Comparison of ENCODE assay signal across 23 mouse cellular contexts in genomic region chr11:24726331-24726730, GRCm38 (mm10).
DNase-seq lines count a peak whose midpoint lies in the region; ATAC-seq and TF ChIP-seq lines count a peak whose summit lies in the region.
"Had no signal": no experiment of that assay in that cellular context is flagged by ENCODE, and none has a peak within 500 bp of the region (broad histone marks: within the 10 kb centered on the region; RNA-seq: fewer than 3 reads in every experiment).

No protein-coding gene starts in this region.

- TF ChIP-seq CTCF in layer of hippocampus, adult 2 months (conservative IDR thresholded peaks at IDR 0.05): 0 out of 2 replicates have a peak, but pooled peaks have one; percentile 9
- no peak for TF ChIP-seq CTCF in brain, embryonic 14.5 days (IDR thresholded peaks at IDR 0.05; ENCODE audit: borderline replicate concordance, extremely low read depth, insufficient read depth, insufficient read length)

- H3K4me2 ChIP-seq in forebrain, embryonic 14.5 days (ENCODE audit: low read length): no peak overlapping the region
- no peak overlapping the region for H3K4me2 ChIP-seq in forebrain, embryonic 11.5 days (ENCODE audit: low read depth, low read length, severe bottlenecking)
- H3K4me2 ChIP-seq: embryonic facial prominence, embryonic 15.5 days; heart, embryonic 13.5 days; hindbrain, embryonic 12.5 days had no signal

- H3K27me3 ChIP-seq in forebrain, embryonic 14.5 days (replicated peaks; ENCODE audit: control insufficient read depth, insufficient read depth, low read length): no peaks in the 10 kb centered on the region
- H3K27me3 ChIP-seq in forebrain, embryonic 11.5 days (ENCODE audit: control insufficient read depth, insufficient read depth, low read length): no peaks in the 10 kb centered on the region
- H3K27me3 ChIP-seq: CH12.LX; embryonic facial prominence, embryonic 15.5 days; heart, embryonic 13.5 days; hindbrain, embryonic 12.5 days had no signal

- H3K9me3 ChIP-seq in forebrain, embryonic 14.5 days (replicated peaks; ENCODE audit: control insufficient read depth, low read length): no peaks in the 10 kb centered on the region
- no peaks in the 10 kb centered on the region for H3K9me3 ChIP-seq in forebrain, embryonic 11.5 days (ENCODE audit: control insufficient read depth, low read length)
- H3K9me3 ChIP-seq: embryonic facial prominence, embryonic 15.5 days; heart, embryonic 13.5 days; hindbrain, embryonic 12.5 days had no signal

- no peak for ATAC-seq in forebrain, embryonic 14.5 days
- ATAC-seq in forebrain, embryonic 11.5 days (replicated peaks; ENCODE audit: low FRiP score): no peak
- ATAC-seq: activated CD4-positive, CD25-positive, alpha-beta regulatory T cell, adult 4 months; hindbrain, embryonic 16.5 days; inflammation-experienced regulatory T-cells, adult 6 months; intestine, postnatal 0 days; Patski had no signal

- no peaks in the 10 kb centered on the region for H3K36me3 ChIP-seq in forebrain, embryonic 14.5 days (ENCODE audit: control insufficient read depth, insufficient read depth, low read length)
- no peaks in the 10 kb centered on the region for H3K36me3 ChIP-seq in forebrain, embryonic 11.5 days (ENCODE audit: control insufficient read depth, insufficient read depth, low read length)
- H3K36me3 ChIP-seq: embryonic facial prominence, embryonic 15.5 days; heart, embryonic 13.5 days; hindbrain, embryonic 12.5 days had no signal

- H3K27ac ChIP-seq in forebrain, embryonic 14.5 days (ENCODE audit: low read depth, low read length): no peak overlapping the region
- H3K27ac ChIP-seq in forebrain, embryonic 11.5 days (ENCODE audit: low read depth, low read length): no peak overlapping the region
- no peak overlapping the region for H3K27ac ChIP-seq in layer of hippocampus, adult 2 months
- H3K27ac ChIP-seq: embryonic facial prominence, embryonic 15.5 days; gastrocnemius, adult 2 months; heart, embryonic 13.5 days; hindbrain, embryonic 12.5 days had no signal

- TF ChIP-seq POLR2A in brain, embryonic 14.5 days (IDR thresholded peaks at IDR 0.05; ENCODE audit: borderline replicate concordance, extremely low read depth, insufficient read depth, insufficient read length, poor library complexity, severe bottlenecking): no peak

- H3K4me1 ChIP-seq in forebrain, embryonic 14.5 days (ENCODE audit: control insufficient read depth, insufficient read depth, low read length): no peaks in the 10 kb centered on the region; the same call in 1 of the 2 replicates
- H3K4me1 ChIP-seq in forebrain, embryonic 11.5 days (replicated peaks; ENCODE audit: control insufficient read depth, insufficient read depth, low read length): no peaks in the 10 kb centered on the region
- H3K4me1 ChIP-seq: embryonic facial prominence, embryonic 15.5 days; heart, embryonic 13.5 days had no signal

- peak; percentile 34 to 61 for DNase-seq in cerebellum, postnatal 14 days
- no peak for DNase-seq in cerebellum, adult 8-10 months
- peak; percentile 8 for DNase-seq in forebrain, embryonic 14.5 days (ENCODE audit: low spot score)
- DNase-seq in forebrain, embryonic 11.5 days (ENCODE audit: low spot score): no peak
- DNase-seq in layer of hippocampus, adult 2 months (ENCODE audit: low spot score in 2 of 2): no peak
- no peak for DNase-seq in layer of hippocampus, adult 11-12 months (ENCODE audit: low spot score)
- peak; percentile 51 for DNase-seq in brain, embryonic 14.5 days (ENCODE audit: low read depth)
- DNase-seq: adrenal gland, postnatal 14 days; embryo, embryonic 11 days; gastrocnemius, adult 2 months; gastrocnemius, postnatal 25 days; heart, postnatal 4 days; kidney, adult 8-10 months had no signal

- WGBS in forebrain, embryonic 14.5 days: 21% methylated on average over 3 of the region's 3 CpGs
- WGBS in forebrain, embryonic 11.5 days: 42% methylated on average over 3 of the region's 3 CpGs

- H3K4me3 ChIP-seq in forebrain, embryonic 14.5 days (ENCODE audit: low read depth, low read length): no peak overlapping the region
- no peak overlapping the region for H3K4me3 ChIP-seq in forebrain, embryonic 11.5 days (ENCODE audit: low read depth, low read length)
- no peak overlapping the region for H3K4me3 ChIP-seq in layer of hippocampus, adult 2 months
- H3K4me3 ChIP-seq: embryonic facial prominence, embryonic 15.5 days; erythroblast, embryonic 14.5 days; gastrocnemius, adult 2 months; heart, embryonic 13.5 days; hindbrain, embryonic 12.5 days had no signal

- no peak overlapping the region for H3K9ac ChIP-seq in forebrain, embryonic 14.5 days (ENCODE audit: low read length)
- no peak overlapping the region for H3K9ac ChIP-seq in forebrain, embryonic 11.5 days (ENCODE audit: low read length)
- H3K9ac ChIP-seq: embryonic facial prominence, embryonic 15.5 days; heart, embryonic 13.5 days; hindbrain, embryonic 12.5 days had no signal

Comparison
In these comparisons a context has a peak if more than half of its experiments do, and no peak if none do; other contexts are left out.
1. DNase-seq: peak in cerebellum, postnatal 14 days (2 of 2), forebrain, embryonic 14.5 days (single experiment) and brain, embryonic 14.5 days (single experiment); none in cerebellum, adult 8-10 months (single experiment), forebrain, embryonic 11.5 days (single experiment), layer of hippocampus, adult 2 months (0 of 2) and layer of hippocampus, adult 11-12 months (single experiment).